Mouse (Mus musculus) hindbrain, embryonic 15.5 days (tissue): Measurements from ENCODE around the gene Bicra. TPM values are rescaled to one million over a fixed set of nuclear protein-coding genes. Genes with fewer than 3 reads are reported as not detected.

Experiments used
- ATAC-seq: fragments of 200-750 bp; cut with Nextera tagmentation; 2 replicates; pipeline ENCODE4 v1.8.0; 2017; ENCODE audit warnings: low read depth, moderate number of reproducible peaks, moderate TSS enrichment; ENCODE audit not compliant: low FRiP score
- H3K27ac ChIP-seq: fragments of 300-500 bp; sonication (generic); replicated peaks from 2 replicates; pipeline ENCODE4 v1.5.1; 2015; ENCODE audit warnings: mild to moderate bottlenecking, inconsistent platforms
- H3K27me3 ChIP-seq: fragments of 300-500 bp; sonication (generic); 2 replicates; pipeline ENCODE4 v1.6.1; 2015; ENCODE audit warnings: control low read depth, inconsistent platforms
- H3K36me3 ChIP-seq: fragments of 300-500 bp; sonication (generic); 2 replicates; pipeline ENCODE4 v1.6.1; 2015; ENCODE audit warnings: control low read depth, inconsistent platforms
- H3K4me1 ChIP-seq: fragments of 300-500 bp; sonication (generic); replicated peaks from 2 replicates; pipeline ENCODE4 v1.6.1; 2015; ENCODE audit warnings: control low read depth, inconsistent platforms
- H3K4me2 ChIP-seq: fragments of 300-500 bp; sonication (generic); 2 replicates; pipeline ENCODE4 v1.6.1; 2015; ENCODE audit warnings: moderate library complexity, mild to moderate bottlenecking, inconsistent platforms
- H3K4me3 ChIP-seq: fragments of 300-500 bp; sonication (generic); 2 replicates; pipeline ENCODE4 v1.5.1; 2015; ENCODE audit warnings: mild to moderate bottlenecking, inconsistent platforms
- H3K9ac ChIP-seq: fragments of 300-500 bp; sonication (generic); 2 replicates; pipeline ENCODE4 v1.6.1; 2015; ENCODE audit warnings: inconsistent platforms
- H3K9me3 ChIP-seq: fragments of 300-500 bp; sonication (generic); 2 replicates; pipeline ENCODE4 v1.6.1; 2016; ENCODE audit warnings: control low read depth, inconsistent platforms
- WGBS: fragments of 180-500 bp; shearing (Covaris S2); methylation state at CpG from one replicate; pipeline ENCODE4 v1.1.7; 2015; 5-methylcytosine and 5-hydroxymethylcytosine counted together
- polyA plus RNA-seq: library from polyadenylated mRNA; unstranded; fragments of >200 nt; fragmentation: Nextera tagmentation; extraction: Ambion mirVana; gene quantifications from 2 replicates; pipeline ENCODE4 v1.2.1, GENCODE M21; 2015

The Bicra gene
- polyA plus RNA-seq, 1 experiment from 2014 or later = 8.7 TPM

GRCm38 (mm10) chr7:15945721-15946536 lies 101.8 kb downstream of the Bicra start, which contains the start of gene Nop53:
TSS of gene Nop53 (minus strand) at chr7:15946074.
- peak; percentile 94 for ATAC-seq
- no peaks in the 10 kb centered on the region for H3K9me3 ChIP-seq
- peak within 1 kb of the TSS; percentile 99 for H3K27ac ChIP-seq
- H3K9ac ChIP-seq = peak within 1 kb of the TSS; percentile 68
- 1% methylated on average over 59 of the region's 59 CpGs for WGBS
- no peaks in the 10 kb centered on the region for H3K27me3 ChIP-seq
- peaks cover 26% of the 10 kb centered on the region for H3K36me3 ChIP-seq
- peak within 1 kb of the TSS; percentile 78 for H3K4me3 ChIP-seq
- H3K4me1 ChIP-seq = peaks cover 27% of the 10 kb centered on the region
- peak within 1 kb of the TSS; percentile 90 for H3K4me2 ChIP-seq

GRCm38 (mm10) chr7:15945211-15945610 lies 102.5 kb downstream of the Bicra start:
- Histone ChIP-seq H3K27me3 (no peaks in the 10 kb centered on the region), H3K9ac (peak overlapping the region; percentile 68), H3K9me3 (no peaks in the 10 kb centered on the region), H3K4me2 (peak overlapping the region; percentile 90), H3K36me3 (peaks cover 32% of the 10 kb centered on the region), H3K27ac (peak overlapping the region; percentile 99), H3K4me3 (peak overlapping the region; percentile 78), H3K4me1 (peaks cover 27% of the 10 kb centered on the region)
- WGBS = 10% methylated on average over 8 of the region's 8 CpGs
- no peak for ATAC-seq

GRCm38 (mm10) chr7:15944311-15944710 lies 103.4 kb downstream of the Bicra start:
- H3K27me3 ChIP-seq = no peaks in the 10 kb centered on the region
- peaks cover 41% of the 10 kb centered on the region for H3K36me3 ChIP-seq
- no peak overlapping the region for H3K27ac ChIP-seq
- WGBS = 96% methylated on average over 1 of the region's 1 CpGs
- H3K4me1 ChIP-seq = peaks cover 27% of the 10 kb centered on the region
- no peak overlapping the region for H3K9ac ChIP-seq
- H3K4me3 ChIP-seq = no peak overlapping the region
- ATAC-seq = no peak
- H3K9me3 ChIP-seq = no peaks in the 10 kb centered on the region
- H3K4me2 ChIP-seq = no peak overlapping the region

GRCm38 (mm10) chr7:15938621-15939020 lies 109.1 kb downstream of the Bicra start:
- H3K27ac ChIP-seq = no peak overlapping the region
- no peaks in the 10 kb centered on the region for H3K27me3 ChIP-seq
- peaks cover 83% of the 10 kb centered on the region for H3K36me3 ChIP-seq
- H3K4me1 ChIP-seq = no peaks in the 10 kb centered on the region
- no peak for ATAC-seq
- no peaks in the 10 kb centered on the region for H3K9me3 ChIP-seq
- whole genome bisulfite sequencing = 94% methylated on average over 3 of the region's 3 CpGs
- no peak overlapping the region for H3K4me3 ChIP-seq
- H3K4me2 ChIP-seq = no peak overlapping the region
- no peak overlapping the region for H3K9ac ChIP-seq

GRCm38 (mm10) chr7:15937491-15937890 lies 110.2 kb downstream of the Bicra start:
- Histone ChIP-seq H3K4me1 (no peaks in the 10 kb centered on the region), H3K4me3 (no peak overlapping the region), H3K9ac (no peak overlapping the region), H3K9me3 (no peaks in the 10 kb centered on the region), H3K4me2 (no peak overlapping the region), H3K36me3 (peaks cover 74% of the 10 kb centered on the region), H3K27me3 (no peaks in the 10 kb centered on the region), H3K27ac (no peak overlapping the region)
- ATAC-seq = no peak
- whole genome bisulfite sequencing = 90% methylated on average over 5 of the region's 5 CpGs

GRCm38 (mm10) chr7:15933437-15934359 lies 114.0 kb downstream of the Bicra start:
- ATAC-seq = 0 out of 2 replicates have a peak, but pooled peaks have one; percentile 32
- WGBS = 60% methylated on average over 16 of the region's 16 CpGs
- Histone ChIP-seq H3K27me3 (no peaks in the 10 kb centered on the region), H3K4me2 (no peak overlapping the region), H3K4me3 (no peak overlapping the region), H3K27ac (no peak overlapping the region), H3K9me3 (no peaks in the 10 kb centered on the region), H3K36me3 (peaks cover 38% of the 10 kb centered on the region), H3K4me1 (no peaks in the 10 kb centered on the region), H3K9ac (no peak overlapping the region)

- ATAC-seq = no peak
- 86% methylated on average over 3 of the region's 3 CpGs for WGBS
These were observed 116.1 kb downstream of the Bicra start for GRCm38 (mm10) chr7:15931635-15932034.

GRCm38 (mm10) chr7:15930543-15930942 lies 117.2 kb downstream of the Bicra start:
- Histone ChIP-seq H3K9me3 (no peaks in the 10 kb centered on the region), H3K4me1 (no peaks in the 10 kb centered on the region), H3K27ac (no peak overlapping the region), H3K4me3 (no peak overlapping the region), H3K36me3 (peaks cover 7% of the 10 kb centered on the region; the same call in 1 of the 2 replicates), H3K9ac (no peak overlapping the region), H3K27me3 (no peaks in the 10 kb centered on the region), H3K4me2 (no peak overlapping the region)
- 81% methylated on average over 2 of the region's 2 CpGs for WGBS
- no peak for ATAC-seq

More at GRCm38 (mm10) chr7:15931635-15932034, 116.1 kb downstream of the Bicra start:
- H3K9me3 ChIP-seq = no peaks in the 10 kb centered on the region
- H3K27me3 ChIP-seq = no peaks in the 10 kb centered on the region
- no peak overlapping the region for H3K27ac ChIP-seq
- no peak overlapping the region for H3K4me2 ChIP-seq
- H3K9ac ChIP-seq = no peak overlapping the region
- peaks cover 18% of the 10 kb centered on the region for H3K36me3 ChIP-seq
- no peaks in the 10 kb centered on the region for H3K4me1 ChIP-seq
- H3K4me3 ChIP-seq = no peak overlapping the region

GRCm38 (mm10) chr7:15929910-15930309 lies 117.8 kb downstream of the Bicra start:
- Histone ChIP-seq H3K9me3 (no peaks in the 10 kb centered on the region), H3K27me3 (no peaks in the 10 kb centered on the region), H3K9ac (no peak overlapping the region), H3K4me3 (no peak overlapping the region), H3K36me3 (0 out of 2 replicates have a peak, but pooled peaks cover 3% of the 10 kb centered on the region), H3K4me1 (no peaks in the 10 kb centered on the region), H3K27ac (no peak overlapping the region), H3K4me2 (no peak overlapping the region)
- no peak for ATAC-seq
- WGBS = 45% methylated on average over 4 of the region's 4 CpGs

- peak; percentile 95 for ATAC-seq
- H3K4me3 ChIP-seq = peak within 1 kb of the TSS; percentile 63
- peaks cover 25% of the 10 kb centered on the region for H3K36me3 ChIP-seq
- H3K9me3 ChIP-seq = no peaks in the 10 kb centered on the region
- no peaks in the 10 kb centered on the region for H3K27me3 ChIP-seq
- H3K4me2 ChIP-seq = peak within 1 kb of the TSS; percentile 79
- peak within 1 kb of the TSS; percentile 91 for H3K27ac ChIP-seq
- WGBS = under 1% methylated on average over 33 of the region's 33 CpGs
- H3K9ac ChIP-seq = peak within 1 kb of the TSS; percentile 66
- H3K4me1 ChIP-seq = peaks cover 28% of the 10 kb centered on the region
These were observed 125.4 kb downstream of the Bicra start, which contains the start of gene Selenow for GRCm38 (mm10) chr7:15922220-15922773. TSS of gene Selenow (minus strand) at chr7:15922402.

GRCm38 (mm10) chr7:15921796-15922195 lies 125.9 kb downstream of the Bicra start:
- no peaks in the 10 kb centered on the region for H3K9me3 ChIP-seq
- H3K9ac ChIP-seq = peak overlapping the region; percentile 66
- WGBS = under 1% methylated on average over 10 of the region's 10 CpGs
- peak overlapping the region; percentile 63 for H3K4me3 ChIP-seq
- no peaks in the 10 kb centered on the region for H3K27me3 ChIP-seq
- H3K4me2 ChIP-seq = peak overlapping the region; percentile 79
- peak; percentile 44 for ATAC-seq
- H3K27ac ChIP-seq = peak overlapping the region; percentile 91
- peaks cover 30% of the 10 kb centered on the region for H3K36me3 ChIP-seq
- peaks cover 28% of the 10 kb centered on the region for H3K4me1 ChIP-seq
